Mouse (Mus musculus) brain, adult 2 months (tissue): Measurements from ENCODE around the gene Nyap1.
A peak's percentile ranks its signal among the peaks of the same experiment; 100 is the strongest.
"Not testable (repeated sequence)": the region's sequence is repeated elsewhere in the genome, so short reads cannot be mapped to it uniquely, and the experiment has no call there.

ENCODE experiments used
- DNase-seq: peaks from one replicate; pipeline ENCODE4 v3.0.0; 2011; ENCODE audit warnings: low read depth, low spot score

Gene Nyap1

DNA sequence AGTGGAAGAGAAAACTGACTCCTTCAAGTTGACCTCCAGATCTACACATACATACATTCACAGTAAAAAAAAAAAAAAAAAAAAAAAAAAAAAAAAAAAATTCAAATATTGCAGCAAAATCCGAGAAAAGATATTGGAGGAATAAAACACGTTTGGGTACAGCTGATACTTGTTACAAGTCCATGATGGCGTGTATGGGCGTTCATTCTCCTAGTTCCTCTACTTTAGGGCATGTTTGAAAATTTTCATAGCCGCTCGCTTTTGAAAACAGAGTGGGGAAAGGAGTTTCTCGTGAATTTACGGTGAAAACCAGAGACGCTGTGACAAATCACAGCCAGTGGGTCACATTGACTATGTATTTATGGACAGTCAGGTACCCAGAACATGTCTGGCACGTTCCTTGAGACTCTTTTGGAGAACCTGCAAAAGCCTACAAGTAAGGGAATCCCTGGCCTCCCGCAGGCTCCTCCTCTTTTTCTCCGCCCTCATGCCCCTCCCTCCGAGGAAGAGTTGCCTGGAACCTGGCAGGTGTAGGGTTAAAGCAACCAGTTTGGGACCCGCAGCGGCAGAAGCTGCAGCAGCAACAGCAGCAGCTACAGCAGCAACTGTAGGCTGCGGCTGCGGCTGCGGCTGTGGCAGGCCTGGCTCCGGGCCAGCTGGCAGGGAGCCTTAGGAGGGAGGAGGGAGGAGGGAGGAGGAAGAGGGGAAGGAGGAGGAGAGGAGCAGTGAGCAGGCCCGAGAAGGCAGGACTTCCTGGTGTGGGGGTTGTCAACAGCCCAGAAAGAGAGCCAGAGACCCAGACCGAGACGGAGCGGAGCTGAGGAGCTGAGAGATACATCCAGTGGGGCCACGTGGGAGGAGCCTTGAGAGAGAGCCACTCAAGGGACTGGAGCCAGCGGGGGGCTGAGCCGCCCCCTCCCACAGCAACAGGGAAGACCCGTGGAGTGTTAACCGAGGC is 4.1 kb upstream of the Nyap1 start, which contains the start of gene Tsc22d4:
Gene Tsc22d4, plus strand, starts transcription at position 517 of the 958 bp plus-strand sequence.
- DNase-seq = peak; percentile 94

DNA sequence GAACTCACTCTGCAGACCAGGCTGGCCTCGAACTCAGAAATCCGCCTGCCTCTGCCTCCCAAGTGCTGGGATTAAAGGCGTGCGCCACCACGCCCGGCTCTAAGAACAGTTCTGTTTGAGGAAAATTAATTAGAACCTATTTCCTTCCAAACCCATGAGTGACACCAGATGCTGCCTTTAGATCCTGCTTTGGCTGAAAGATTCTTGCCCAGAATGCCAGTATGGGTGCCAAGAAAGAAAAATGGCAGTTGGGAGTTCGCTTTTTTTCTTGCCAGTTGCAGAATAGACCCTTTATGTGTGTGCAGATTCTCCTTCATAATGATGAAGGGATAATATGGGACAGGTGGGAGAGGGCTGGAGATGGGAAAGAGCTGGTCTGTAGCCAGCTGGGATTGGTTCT is 2.8 kb upstream of the Nyap1 start:
- DNase-seq = no peak

DNA sequence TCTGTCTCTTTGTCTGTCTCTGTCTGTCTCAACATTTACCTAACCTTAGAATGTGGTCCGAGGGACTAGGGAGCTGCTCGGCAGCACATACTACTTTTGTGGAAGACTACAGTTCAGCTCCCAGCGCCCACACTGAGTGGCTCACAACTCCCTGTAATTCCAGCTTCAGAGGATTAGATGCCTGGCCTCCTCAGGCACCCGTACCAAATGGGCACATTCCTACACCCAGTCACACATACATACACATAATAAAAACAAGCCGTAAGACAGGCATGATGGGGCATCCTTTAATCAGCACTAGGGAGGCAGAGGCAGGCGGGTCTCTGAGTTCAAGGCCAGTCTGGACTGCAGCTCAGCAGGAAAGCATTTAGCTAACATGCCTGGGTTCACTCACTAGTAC is 1.4 kb upstream of the Nyap1 start:
- DNase-seq = no peak

DNA sequence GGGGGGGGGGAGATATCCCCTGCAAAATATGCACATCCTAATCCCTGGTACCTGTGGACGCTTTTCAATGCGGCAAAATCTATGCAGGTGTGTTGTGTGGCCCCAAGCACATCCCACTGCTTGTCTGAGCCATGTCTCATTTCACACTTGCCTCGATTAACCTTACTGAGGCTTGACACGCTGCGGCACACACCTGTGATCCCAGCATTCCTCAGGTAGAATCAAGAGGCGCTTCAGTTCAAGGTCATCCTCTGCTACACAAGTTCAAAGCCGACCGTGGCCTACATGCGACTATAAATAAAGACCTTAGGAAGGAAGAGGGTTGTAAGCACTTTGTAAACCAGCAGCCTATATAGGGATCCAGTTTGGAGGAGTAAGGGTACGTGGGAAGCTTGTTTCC is 641 bp upstream of the Nyap1 start:
- no peak for DNase-seq

DNA sequence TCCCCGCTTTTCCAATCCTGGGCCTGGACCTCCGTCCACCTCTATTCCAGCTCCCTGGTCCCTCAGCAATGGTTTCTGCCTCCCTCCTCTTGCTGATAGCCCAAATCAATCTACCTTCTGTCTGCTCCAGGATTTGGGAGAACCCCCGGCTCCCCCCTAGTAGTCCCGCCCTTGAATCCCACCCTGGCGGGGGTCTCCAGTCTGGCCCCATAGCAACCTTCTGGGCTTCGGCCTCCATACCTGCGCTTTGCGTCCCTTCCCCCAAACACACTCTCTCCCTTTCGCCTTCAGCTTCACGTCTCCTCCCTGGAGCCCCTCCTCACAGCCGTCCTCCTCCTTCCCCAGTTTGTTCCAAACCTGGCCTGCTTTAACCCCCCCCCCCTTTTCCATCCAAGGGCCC is 901 bp downstream of the Nyap1 start:
- DNase-seq = no peak

DNA sequence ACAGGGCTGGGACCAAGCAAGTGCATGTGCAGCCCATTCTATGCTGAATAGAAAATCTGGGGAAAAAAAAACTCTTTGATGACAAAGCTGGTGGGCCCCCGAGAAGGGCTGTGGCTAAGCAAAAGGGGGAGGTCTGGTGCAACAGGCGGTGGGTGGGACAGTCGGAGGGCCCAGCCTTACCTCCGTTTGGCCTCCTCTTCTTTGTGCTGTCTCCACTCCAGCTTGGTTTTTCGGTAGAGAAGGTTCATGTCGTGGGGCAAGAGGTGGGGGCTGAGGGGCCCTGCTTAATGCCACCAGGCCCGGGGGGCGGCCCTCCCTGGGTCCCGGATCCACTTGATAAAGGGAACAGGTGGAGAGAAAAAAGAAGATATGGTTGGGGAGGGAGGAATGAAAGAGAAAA is 1.9 kb downstream of the Nyap1 start:
- no peak for DNase-seq

DNA sequence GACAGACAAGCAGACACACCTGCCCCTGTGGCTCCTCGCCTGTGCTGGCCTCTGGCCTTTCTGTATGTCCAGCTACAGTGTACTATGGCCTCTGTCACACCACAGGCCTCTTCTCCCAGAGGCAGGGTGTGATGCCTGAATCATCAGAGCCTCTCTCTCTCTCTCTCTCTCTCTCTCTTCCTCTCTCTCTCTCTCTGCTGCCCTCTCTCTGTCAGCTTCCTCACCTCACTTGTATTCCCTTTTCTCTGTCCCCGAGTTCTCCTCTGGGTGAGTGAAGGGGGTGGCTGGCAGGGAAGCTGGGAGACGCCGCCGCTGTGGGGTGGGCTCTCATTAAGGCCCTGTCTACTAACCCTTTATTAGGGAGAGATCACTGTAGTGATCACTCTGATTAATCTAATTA is 2.9 kb downstream of the Nyap1 start:
- peak; percentile 82 for DNase-seq

DNA sequence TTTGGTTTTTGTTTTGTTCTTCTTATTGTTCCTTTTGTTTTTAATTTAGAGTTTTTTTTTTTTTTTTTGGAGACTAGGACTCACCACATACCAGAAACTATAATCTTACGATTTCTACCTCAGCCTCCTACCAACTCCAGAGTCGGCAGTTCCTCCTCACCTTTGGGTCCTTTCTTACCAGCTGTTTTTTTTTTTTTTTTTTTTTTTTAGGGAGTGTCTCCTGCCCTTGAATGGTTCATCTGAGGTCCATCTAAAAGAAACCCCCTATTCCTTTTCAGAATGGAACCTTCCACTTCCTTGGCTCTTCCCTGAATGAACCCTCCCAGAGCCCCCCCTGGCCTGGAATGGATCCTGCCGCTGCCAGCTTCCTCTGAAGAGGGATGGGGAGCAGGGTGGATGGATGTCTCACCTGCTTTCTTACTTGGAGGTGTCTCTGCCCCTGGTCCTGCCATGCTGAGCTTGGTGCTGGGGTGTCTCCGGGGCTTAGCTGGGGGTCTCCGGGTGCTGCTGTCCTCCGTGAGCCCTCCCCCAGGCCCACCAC is 3.9 kb downstream of the Nyap1 start:
- peak; percentile 86 for DNase-seq

DNA sequence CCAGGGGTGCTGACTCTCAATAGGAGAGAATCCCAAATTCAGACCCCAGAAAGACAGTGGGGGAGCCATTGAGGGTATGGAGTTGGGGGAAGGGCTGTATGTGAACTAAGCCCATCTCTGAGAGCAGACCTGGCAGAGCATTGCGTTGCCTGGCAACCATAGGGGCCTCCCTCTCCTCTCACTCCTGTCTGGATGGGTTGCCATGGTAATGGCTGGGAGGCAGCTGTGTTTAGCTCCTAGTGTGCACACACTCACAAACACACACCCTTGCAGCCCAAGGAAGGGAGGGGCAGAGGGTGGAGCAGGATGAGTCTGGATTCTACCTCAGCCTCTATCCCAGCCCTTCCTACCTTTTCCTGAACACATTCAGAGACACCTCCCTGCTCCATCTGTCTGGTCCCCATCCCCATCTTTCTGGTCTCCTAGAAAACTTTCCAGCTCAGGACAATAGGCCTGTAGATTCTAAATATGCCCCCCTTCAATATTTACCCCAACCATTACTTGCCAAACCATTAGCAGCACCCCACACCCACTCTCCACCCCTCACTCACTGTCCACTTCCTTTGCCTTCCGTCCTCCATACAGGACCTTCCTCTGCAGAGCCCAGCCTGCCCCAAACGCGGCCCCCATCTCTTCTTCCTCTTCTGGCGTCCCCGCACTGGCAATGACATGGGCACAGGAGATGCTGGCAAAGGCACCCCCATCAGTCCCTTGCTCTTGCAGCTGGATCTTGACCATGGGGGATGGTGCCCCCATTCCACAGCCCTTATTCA is 6.9 kb downstream of the Nyap1 start:
- DNase-seq = peak; percentile 98

DNA sequence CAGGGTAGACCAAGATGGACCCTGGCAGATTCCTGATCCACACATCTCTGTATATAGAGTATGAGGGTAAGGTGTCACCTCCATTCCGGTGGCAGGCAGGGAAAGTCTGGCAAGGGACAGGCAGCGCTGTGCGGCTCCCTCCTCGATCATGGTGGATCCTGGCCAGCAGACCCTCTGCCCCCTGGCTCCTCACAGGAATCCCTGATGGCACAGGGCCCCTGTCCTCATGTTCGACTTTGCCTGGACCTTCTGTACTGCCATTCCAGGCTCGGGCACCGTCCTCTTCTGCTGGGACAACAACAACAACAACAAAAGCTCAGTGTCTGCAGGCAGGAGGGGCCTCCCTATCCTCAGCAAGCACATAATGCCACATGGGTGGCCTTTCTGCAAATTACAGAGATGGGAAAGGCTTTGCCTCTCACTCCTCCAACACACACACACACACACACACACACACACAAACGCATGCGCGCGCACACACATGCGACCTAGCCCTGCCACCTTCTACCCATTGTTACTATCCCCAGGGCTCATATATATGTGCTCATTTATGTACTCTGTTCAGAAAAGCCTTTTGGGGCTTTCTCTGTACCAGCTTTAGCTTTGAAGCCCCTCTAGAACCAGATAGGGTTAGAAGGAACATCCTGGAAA is 7.6 kb downstream of the Nyap1 start:
- DNase-seq = peak; percentile 41

DNA sequence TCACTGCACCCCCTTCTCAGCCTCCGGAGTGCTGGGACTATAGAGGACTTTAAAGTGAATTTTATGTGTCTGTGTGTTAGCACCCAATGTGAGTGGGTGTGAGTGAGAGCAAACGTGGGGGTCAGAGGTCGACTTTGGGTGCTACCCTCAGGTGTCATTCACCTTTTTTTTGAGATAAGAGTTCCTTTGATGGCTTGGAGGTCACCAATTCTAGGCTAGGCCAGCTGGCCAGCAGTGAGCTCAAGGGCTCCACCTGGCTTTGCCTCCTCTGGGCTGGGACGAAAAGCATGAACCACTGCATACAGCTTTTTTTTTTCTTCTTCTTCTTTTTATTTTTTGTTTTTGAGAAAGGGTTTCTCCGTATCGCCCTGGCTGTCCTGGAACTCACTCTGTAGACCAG is 14.6 kb downstream of the Nyap1 start:
- DNase-seq = no peak

DNA sequence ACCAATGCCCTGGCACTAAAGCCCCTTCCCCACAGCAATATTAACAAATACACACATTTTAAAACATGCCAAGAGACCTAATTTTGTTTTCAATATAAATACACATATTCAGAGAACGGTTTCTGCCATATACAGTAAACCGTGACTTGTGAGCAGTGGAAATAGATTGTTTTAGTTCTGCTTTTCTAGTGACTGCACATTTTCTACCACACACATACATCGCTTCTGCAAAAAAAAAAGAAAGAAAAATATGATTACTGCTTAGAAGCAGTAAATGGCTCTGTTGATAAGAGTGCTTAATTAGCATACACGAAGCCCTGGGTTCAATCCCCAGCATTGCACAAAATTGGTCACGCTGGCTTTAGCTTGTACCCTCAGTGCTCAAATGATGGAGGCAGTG is 17.6 kb downstream of the Nyap1 start:
- DNase-seq = no peak

DNA sequence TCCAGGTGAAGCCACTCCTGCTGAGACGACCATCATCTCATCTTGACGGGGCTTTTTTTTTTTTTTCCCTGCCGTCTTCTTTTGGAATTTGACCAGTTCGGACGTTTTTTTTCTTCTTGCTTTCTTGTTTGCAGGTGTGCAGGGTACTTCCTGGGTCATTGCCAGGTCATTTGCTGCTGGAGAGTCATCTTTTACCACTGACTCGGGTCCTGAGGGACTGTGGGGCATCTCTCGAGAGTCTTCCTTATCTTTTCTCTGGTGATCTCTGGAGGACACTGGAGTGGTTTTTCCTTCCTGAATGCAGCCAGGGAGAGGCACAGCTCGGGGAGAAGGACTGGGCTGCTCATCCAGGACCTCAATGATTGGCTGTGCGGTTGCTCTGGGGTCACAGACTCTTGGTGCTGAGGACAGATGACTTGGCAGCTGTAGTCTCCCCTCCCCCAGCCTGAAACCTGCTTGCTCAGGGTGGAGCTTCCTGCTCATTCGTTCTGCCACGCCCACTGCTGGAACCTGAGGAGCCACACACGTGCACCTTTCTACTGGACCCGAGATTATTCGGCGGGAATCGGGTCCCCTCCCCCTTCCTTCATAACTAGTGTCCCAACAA is 20.7 kb downstream of the Nyap1 start:
- not testable (repeated sequence) for DNase-seq

DNA sequence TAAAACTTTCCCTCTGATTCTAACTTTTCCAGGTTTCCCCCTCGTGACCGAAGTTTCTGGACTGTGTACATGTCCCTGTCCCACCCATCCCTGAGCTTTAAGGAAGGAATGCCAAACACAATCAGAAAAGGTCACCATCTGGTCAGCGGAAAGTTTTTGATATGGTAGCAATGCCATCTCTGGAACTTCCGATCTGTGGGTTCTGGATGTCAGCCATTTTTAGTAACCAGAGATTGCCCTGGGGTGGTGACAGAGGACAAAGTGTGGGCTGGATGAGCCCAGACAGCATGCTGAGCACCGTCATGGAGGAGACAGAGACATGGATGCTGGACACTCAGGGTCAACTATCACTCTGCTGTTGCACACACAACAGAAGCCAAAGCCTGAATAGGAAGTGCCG is 22.3 kb downstream of the Nyap1 start:
- no peak for DNase-seq

DNA sequence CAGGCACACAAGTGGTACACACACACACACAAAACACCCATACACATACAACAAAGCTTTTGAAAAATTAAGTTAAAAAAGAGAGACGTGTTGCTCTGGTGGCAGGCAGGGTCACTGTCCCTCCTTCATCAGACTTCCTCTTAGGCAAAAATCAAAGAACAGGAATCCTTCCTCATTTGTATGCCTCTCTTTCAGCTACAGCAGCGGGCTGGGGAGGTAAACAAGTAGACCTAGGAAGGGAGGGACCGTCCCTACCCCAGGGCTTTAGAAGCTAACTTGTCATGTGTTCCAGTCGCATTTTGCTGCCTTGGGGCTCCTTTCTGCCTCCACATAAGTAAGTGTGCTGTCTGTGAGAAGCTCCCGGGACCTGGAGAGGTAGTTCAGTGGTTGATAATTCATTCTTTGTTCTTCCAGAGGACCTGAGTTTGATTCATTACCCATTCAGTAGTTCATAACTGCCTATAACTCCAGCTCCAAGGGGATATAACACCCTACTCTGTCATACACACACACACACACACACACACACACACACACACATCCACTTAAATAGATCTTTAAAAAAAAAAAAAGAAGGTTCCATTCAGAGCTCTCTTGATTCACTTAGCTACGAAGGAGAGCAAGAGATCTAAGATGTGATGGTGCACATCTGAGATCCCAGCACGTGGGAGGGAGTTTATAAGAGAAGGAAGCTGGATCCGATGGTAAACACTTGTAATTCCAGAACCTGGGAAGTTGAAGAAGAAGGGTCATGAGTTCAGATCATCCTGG is 23.2 kb downstream of the Nyap1 start:
- no peak for DNase-seq

DNA sequence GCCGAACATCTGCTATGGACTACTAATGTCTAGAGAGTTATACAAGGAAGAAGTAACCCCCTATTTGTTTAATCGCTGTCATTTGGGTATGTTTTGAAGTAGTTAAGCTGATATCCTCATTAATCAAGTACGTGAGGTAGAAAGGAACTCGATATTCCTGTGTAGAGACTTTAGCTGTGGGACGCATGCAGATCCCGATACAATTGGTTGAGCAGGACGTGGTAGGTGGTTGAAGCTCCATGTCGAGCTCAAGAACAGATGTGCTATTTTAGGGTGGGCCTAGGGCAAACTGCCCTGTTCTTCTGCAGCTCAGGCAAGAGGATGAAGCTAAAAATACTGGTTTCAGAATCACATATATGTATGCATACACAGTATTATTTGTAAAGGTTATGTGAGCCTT is 25.7 kb downstream of the Nyap1 start:
- no peak for DNase-seq

DNA sequence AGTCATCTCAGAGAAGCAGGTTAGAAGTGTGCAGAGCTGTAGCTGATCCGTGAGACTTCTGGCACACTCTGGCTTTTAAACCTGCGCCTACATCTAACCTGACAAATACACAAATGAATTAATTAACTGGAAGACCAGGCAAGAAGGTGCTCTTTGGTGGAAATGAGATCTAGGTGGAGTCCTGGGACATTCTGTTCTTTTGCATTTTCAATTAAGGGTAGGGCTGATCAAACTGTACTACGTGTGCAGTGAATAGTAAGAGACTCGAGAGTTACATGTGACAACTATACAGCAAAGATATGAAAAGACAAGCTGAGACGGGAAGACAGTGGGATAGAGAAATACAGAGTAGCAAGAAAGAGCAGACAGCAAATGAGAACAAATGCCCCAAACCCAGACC is 28.0 kb downstream of the Nyap1 start:
- no peak for DNase-seq

DNA sequence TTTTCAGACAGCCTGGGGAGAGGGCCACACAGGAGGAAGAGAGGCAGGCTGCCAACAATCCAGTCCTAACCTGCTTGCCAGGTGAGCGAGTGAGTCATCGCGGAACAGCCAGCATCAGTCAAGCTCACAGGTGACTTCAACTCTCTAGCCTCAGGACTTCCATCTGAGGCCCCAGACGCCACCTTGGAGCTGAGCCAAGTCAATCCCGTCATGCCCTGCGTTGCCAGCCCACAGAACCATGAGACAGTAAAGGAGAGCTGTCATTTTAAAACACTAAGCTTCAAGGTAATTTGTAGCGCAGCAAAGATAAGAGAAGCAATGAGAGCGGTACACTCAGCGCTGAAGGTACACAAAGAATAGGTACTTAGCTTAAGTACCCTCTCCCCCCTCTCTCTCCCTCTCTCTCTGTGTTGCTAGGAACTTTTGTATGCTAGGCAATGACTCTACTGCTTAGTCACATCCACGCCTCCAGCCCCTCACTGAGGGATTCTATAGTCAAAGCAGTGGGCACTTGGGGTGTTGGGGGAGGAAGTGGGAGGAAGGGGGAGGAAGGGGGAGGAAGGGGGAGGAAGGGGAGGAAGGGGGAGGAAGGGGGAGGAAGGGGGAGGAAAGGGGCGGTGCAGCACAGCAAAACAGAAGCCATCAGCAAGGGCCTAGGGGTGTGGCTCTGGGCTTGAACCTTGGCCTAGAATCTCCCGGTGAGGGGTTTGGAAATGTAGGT is 34.3 kb downstream of the Nyap1 start:
- peak; percentile 71 for DNase-seq

DNA sequence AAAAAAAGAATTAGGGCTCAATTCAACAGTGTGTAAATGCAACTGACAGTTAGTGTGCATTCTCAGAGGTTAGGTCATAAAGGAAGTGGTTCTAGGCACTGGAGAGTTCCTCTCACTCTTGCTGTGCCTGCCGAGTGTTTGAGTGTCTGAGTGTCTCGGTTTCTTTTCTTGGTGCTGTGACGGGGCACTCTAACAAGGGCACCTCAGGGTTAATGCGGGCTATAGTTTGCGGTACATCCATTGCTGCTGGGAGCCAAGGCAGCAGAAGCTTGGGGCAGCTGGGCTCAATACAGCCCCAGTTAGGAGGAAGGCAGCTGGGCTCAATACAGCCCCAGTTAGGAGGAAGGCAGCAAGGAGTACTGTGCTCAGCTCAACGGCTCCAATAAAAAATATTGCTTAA is 36.2 kb downstream of the Nyap1 start:
- no peak for DNase-seq

DNA sequence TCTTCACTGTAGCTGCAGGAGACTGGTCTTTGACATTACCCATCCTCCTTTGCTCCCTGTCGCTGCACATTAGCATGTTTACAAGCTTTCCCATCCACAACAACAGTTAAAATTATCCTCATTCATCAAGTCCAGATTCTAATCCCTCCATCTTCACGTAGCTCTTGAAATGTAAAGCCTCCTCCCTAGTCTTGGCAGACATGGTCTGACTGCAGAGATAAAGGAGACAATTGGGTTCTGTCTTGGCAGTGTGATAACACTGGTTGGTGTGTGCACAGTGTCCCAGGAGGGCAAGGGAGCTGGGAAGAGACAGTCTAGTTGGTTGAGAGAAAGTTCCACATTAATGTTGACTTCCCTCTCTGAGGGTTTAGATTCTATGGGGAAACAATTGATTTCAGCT is 41.6 kb downstream of the Nyap1 start:
- no peak for DNase-seq
